Mouse (Mus musculus) kidney, embryonic 15.5 days (tissue): ENCODE measurements around the gene Kcnn3. TPM values are rescaled to one million over a fixed set of nuclear protein-coding genes. Genes with fewer than 3 reads are reported as not detected.

Experiments used
- polyA plus RNA-seq: library from polyadenylated mRNA; unstranded; fragments of >200 nt; fragmentation: Nextera tagmentation; extraction: Ambion mirVana; gene quantifications from 2 replicates; pipeline ENCODE4 v1.2.1, GENCODE M21; 2015

Gene Kcnn3
- polyA plus RNA-seq, 1 experiment from 2014 or later = 3.0 TPM

Other genes with a start within 250 kb of the Kcnn3 start
- gene Slc50a1, start 249.6 kb upstream of the Kcnn3 start, polyA plus RNA-seq = 58.0 and 59.9 TPM in 2 replicates
- gene Efna1, start 239.0 kb upstream of the Kcnn3 start, polyA plus RNA-seq = 66.0 and 66.6 TPM in 2 replicates
- 9.3 and 11.9 TPM in 2 replicates for gene Efna3, start 197.2 kb upstream of the Kcnn3 start, polyA plus RNA-seq
- 29.8 and 31.5 TPM in 2 replicates for gene Efna4, start 182.1 kb upstream of the Kcnn3 start, polyA plus RNA-seq
- gene Adam15, start 170.2 kb upstream of the Kcnn3 start, polyA plus RNA-seq = 73.4 and 84.3 TPM in 2 replicates
- 0.34 and 0.35 TPM in 2 replicates for gene Dcst2, start 158.2 kb upstream of the Kcnn3 start, polyA plus RNA-seq
- gene Dcst1, start 154.9 kb upstream of the Kcnn3 start, polyA plus RNA-seq = 1.9 and 2.5 TPM in 2 replicates
- 2.4 and 3.7 TPM in 2 replicates for gene Zbtb7b, start 125.4 kb upstream of the Kcnn3 start, polyA plus RNA-seq
- gene Lenep, start 117.4 kb upstream of the Kcnn3 start, polyA plus RNA-seq = 0.14 TPM in 1 of 2 replicates, not detected in the other
- gene Flad1, start 108.3 kb upstream of the Kcnn3 start, polyA plus RNA-seq = 29.4 and 31.4 TPM in 2 replicates
- gene Cks1b, start 101.8 kb upstream of the Kcnn3 start, polyA plus RNA-seq = 518 and 559 TPM in 2 replicates
- 97.1 and 105 TPM in 2 replicates for gene Shc1, start 101.7 kb upstream of the Kcnn3 start, polyA plus RNA-seq
- gene Pygo2, start 90.0 kb upstream of the Kcnn3 start, polyA plus RNA-seq = 38.3 and 43.5 TPM in 2 replicates
- gene Pbxip1, start 83.5 kb upstream of the Kcnn3 start, polyA plus RNA-seq = 39.6 and 39.7 TPM in 2 replicates
- gene Pmvk, start 65.6 kb upstream of the Kcnn3 start, polyA plus RNA-seq = 52.6 and 59.1 TPM in 2 replicates
- 10.4 and 11.7 TPM in 2 replicates for gene Adar, start 194.9 kb downstream of the Kcnn3 start, polyA plus RNA-seq
- gene Chrnb2, start 244.5 kb downstream of the Kcnn3 start, polyA plus RNA-seq = 0.57 and 0.75 TPM in 2 replicates